Mouse (Mus musculus) hindbrain, embryonic 16.5 days (tissue): Measurements from ENCODE around the gene Fam169b. TPM values are rescaled to one million over a fixed set of nuclear protein-coding genes. Genes with fewer than 3 reads are reported as not detected.

Experiments
- ATAC-seq: fragments of 200-750 bp; cut with Nextera tagmentation; 2 replicates; pipeline ENCODE4 v1.8.0; 2017; ENCODE audit warnings: moderate TSS enrichment, moderate library complexity
- H3K27ac ChIP-seq: fragments of 300-500 bp; sonication (generic); 2 replicates; pipeline ENCODE4 v1.5.1; 2014; ENCODE audit warnings: low read depth, mild to moderate bottlenecking, control low read depth, low read length, moderate library complexity
- H3K27me3 ChIP-seq: fragments of 300-500 bp; sonication (generic); replicated peaks from 2 replicates; pipeline ENCODE4 v1.6.1; 2014; ENCODE audit warnings: low read length; ENCODE audit not compliant: control insufficient read depth, insufficient read depth
- H3K36me3 ChIP-seq: fragments of 300-500 bp; sonication (generic); 2 replicates; pipeline ENCODE4 v1.6.1; 2014; ENCODE audit warnings: mild to moderate bottlenecking, low read length, moderate library complexity, mixed read lengths; ENCODE audit not compliant: control insufficient read depth, insufficient read depth
- H3K4me1 ChIP-seq: fragments of 300-500 bp; sonication (generic); 2 replicates; pipeline ENCODE4 v1.6.1; 2014; ENCODE audit warnings: low read depth, low read length; ENCODE audit not compliant: control insufficient read depth, insufficient read depth
- H3K4me2 ChIP-seq: fragments of 300-500 bp; sonication (generic); 2 replicates; pipeline ENCODE4 v1.6.1; 2014; ENCODE audit warnings: mild to moderate bottlenecking, low read length, control low read depth, moderate library complexity
- H3K4me3 ChIP-seq: fragments of 300-500 bp; sonication (generic); 2 replicates; pipeline ENCODE4 v1.5.1; 2014; ENCODE audit warnings: mild to moderate bottlenecking, low read length, control low read depth, moderate library complexity
- H3K9ac ChIP-seq: fragments of 300-500 bp; sonication (generic); 2 replicates; pipeline ENCODE4 v1.6.1; 2014; ENCODE audit warnings: low read depth, mild to moderate bottlenecking, control low read depth, low read length, moderate library complexity
- H3K9me3 ChIP-seq: fragments of 300-500 bp; sonication (generic); 2 replicates; pipeline ENCODE4 v1.6.1; 2014; ENCODE audit warnings: mild to moderate bottlenecking, low read length, moderate library complexity; ENCODE audit not compliant: control insufficient read depth
- WGBS: fragments of 180-500 bp; shearing (Covaris S2); extraction: QIAGEN DNeasy Blood & Tissue Kit; methylation state at CpG from one replicate; pipeline ENCODE4 v1.1.7; 2014; 5-methylcytosine and 5-hydroxymethylcytosine counted together
- polyA plus RNA-seq: library from polyadenylated mRNA; unstranded; fragments of >200 nt; fragmentation: Nextera tagmentation; extraction: Ambion mirVana; gene quantifications from 2 replicates; pipeline ENCODE4 v1.2.1, GENCODE M21; 2015

Fam169b gene
- polyA plus RNA-seq, 1 experiment from 2014 or later, result not detected

- Histone ChIP-seq H3K4me2 (no peak overlapping the region), H3K36me3 (no peaks in the 10 kb centered on the region), H3K9me3 (no peaks in the 10 kb centered on the region), H3K4me1 (no peaks in the 10 kb centered on the region), H3K27ac (no peak overlapping the region), H3K9ac (no peak overlapping the region), H3K4me3 (no peak overlapping the region), H3K27me3 (no peaks in the 10 kb centered on the region)
- ATAC-seq, result no peak
- WGBS, result 63% methylated on average over 6 of the region's 6 CpGs
These were observed 122.2 kb downstream of the Fam169b start for GRCm38 (mm10) chr7:68395707-68396333.

GRCm38 (mm10) chr7:68400516-68400915 lies 126.9 kb downstream of the Fam169b start:
- no peaks in the 10 kb centered on the region for H3K4me1 ChIP-seq
- H3K9me3 ChIP-seq, result no peaks in the 10 kb centered on the region
- no peak overlapping the region for H3K4me3 ChIP-seq
- no peak overlapping the region for H3K4me2 ChIP-seq
- H3K9ac ChIP-seq, result no peak overlapping the region
- 87% methylated on average over 7 of the region's 7 CpGs for WGBS
- H3K36me3 ChIP-seq, result no peaks in the 10 kb centered on the region
- ATAC-seq, result no peak
- no peak overlapping the region for H3K27ac ChIP-seq
- H3K27me3 ChIP-seq, result no peaks in the 10 kb centered on the region

DNA sequence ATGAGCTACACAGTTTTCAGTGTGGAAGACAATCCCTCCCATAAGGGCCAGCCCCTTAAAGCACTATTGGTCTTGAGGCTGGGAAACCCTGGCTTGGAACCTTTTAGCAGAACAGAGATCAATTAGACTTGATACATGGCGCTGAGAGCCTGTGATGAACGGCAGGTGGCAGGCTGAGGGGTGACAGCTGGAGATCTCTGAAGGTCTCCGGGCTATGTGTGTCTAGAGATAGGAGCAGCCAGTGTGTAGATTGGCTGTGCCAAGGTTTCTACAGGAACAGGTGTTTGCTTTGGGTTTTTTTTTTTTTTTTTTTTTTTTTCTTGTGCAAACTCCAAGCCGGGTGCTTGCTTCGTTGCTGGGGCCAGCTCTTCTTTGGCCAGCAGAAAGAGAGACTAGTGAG lies 135.0 kb downstream of the Fam169b start:
- Histone ChIP-seq H3K9me3 (no peaks in the 10 kb centered on the region), H3K4me1 (no peaks in the 10 kb centered on the region), H3K27ac (no peak overlapping the region), H3K27me3 (no peaks in the 10 kb centered on the region), H3K4me3 (no peak overlapping the region), H3K9ac (no peak overlapping the region), H3K36me3 (no peaks in the 10 kb centered on the region), H3K4me2 (no peak overlapping the region)
- 64% methylated on average over 5 of the region's 5 CpGs for WGBS
- ATAC-seq, result peak; percentile 66; the same call in 1 of the 2 replicates

Other genes starting within 250 kb of the Fam169b start
- gene Pgpep1l, start 9.6 kb upstream of the Fam169b start, polyA plus RNA-seq, result not detected in 2 replicates